Mouse (Mus musculus) megakaryocyte progenitor cell, adult 5-6 weeks (primary cell): ENCODE data around the gene Ccdc38. TPM values are rescaled to one million over a fixed set of nuclear protein-coding genes. Genes with fewer than 3 reads are reported as not detected.
A peak's percentile ranks its signal among the peaks of the same experiment; 100 is the strongest.

Source experiments
- ATAC-seq: replicated peaks from 2 replicates; pipeline ENCODE4 v1.8.0; 2016; ENCODE audit warnings: mild to moderate bottlenecking, moderate TSS enrichment, inconsistent platforms; ENCODE audit not compliant: poor library complexity
- total RNA-seq, 2 experiments: library from RNA; stranded (forward) in 1 of 2; stranded (reverse) in 1 of 2; fragments of 157-497, 149-512 nt in 1 of 2; fragments of 200-1000 nt in 1 of 2; gene quantifications; 2 replicates each; pipeline versions ENCODE4 v1.2.3 to v1.2.4; 2015 to 2017

The Ccdc38 gene
- total RNA-seq (2015) (0.10 and 0.12 TPM in 2 replicates), total RNA-seq (2017) (0.04 and 0.20 TPM in 2 replicates)

- no peak for ATAC-seq
Measured at GRCm38 (mm10) chr10:93540431-93541210, at the start of gene Ccdc38. Gene Ccdc38, plus strand, starts transcription at chr10:93540632.

GRCm38 (mm10) chr10:93500864-93501263 lies 39.6 kb upstream of the Ccdc38 start:
- ATAC-seq = peak; percentile 63; the same call in 1 of the 2 replicates

GRCm38 (mm10) chr10:93501346-93501745 lies 39.1 kb upstream of the Ccdc38 start:
- no peak for ATAC-seq

- no peak for ATAC-seq
Measured at GRCm38 (mm10) chr10:93508383-93508970, 32.0 kb upstream of the Ccdc38 start.

GRCm38 (mm10) chr10:93509532-93510153 lies 30.8 kb upstream of the Ccdc38 start:
- no peak for ATAC-seq

GRCm38 (mm10) chr10:93515419-93515818 lies 25.0 kb upstream of the Ccdc38 start:
- peak; percentile 83 for ATAC-seq

GRCm38 (mm10) chr10:93515927-93516326 lies 24.5 kb upstream of the Ccdc38 start:
- no peak for ATAC-seq

- ATAC-seq = no peak
Measured at GRCm38 (mm10) chr10:93517754-93518153, 22.7 kb upstream of the Ccdc38 start.

- ATAC-seq = no peak
Measured at GRCm38 (mm10) chr10:93518186-93518585, 22.2 kb upstream of the Ccdc38 start.

GRCm38 (mm10) chr10:93518620-93519019 lies 21.8 kb upstream of the Ccdc38 start:
- no peak for ATAC-seq

- no peak for ATAC-seq
Measured at GRCm38 (mm10) chr10:93519159-93519558, 21.3 kb upstream of the Ccdc38 start.

GRCm38 (mm10) chr10:93519756-93520155 lies 20.7 kb upstream of the Ccdc38 start:
- no peak for ATAC-seq

GRCm38 (mm10) chr10:93520994-93521393 lies 19.4 kb upstream of the Ccdc38 start:
- peak; percentile 54 for ATAC-seq

GRCm38 (mm10) chr10:93525329-93525728 lies 15.1 kb upstream of the Ccdc38 start:
- ATAC-seq = no peak

- no peak for ATAC-seq
Measured at GRCm38 (mm10) chr10:93538287-93538686, 2.1 kb upstream of the Ccdc38 start.

- ATAC-seq = no peak
Measured at GRCm38 (mm10) chr10:93538818-93539217, 1.6 kb upstream of the Ccdc38 start.

GRCm38 (mm10) chr10:93539775-93540430 lies 529 bp upstream of the Ccdc38 start, which contains the start of gene Amdhd1:
Gene Amdhd1, minus strand, starts transcription at chr10:93540033.
- peak; percentile 97 for ATAC-seq

GRCm38 (mm10) chr10:93541585-93541984 lies 1.2 kb downstream of the Ccdc38 start:
- peak; percentile 27 for ATAC-seq

- no peak for ATAC-seq
Measured at GRCm38 (mm10) chr10:93542356-93542755, 1.9 kb downstream of the Ccdc38 start.

- no peak for ATAC-seq
Measured at GRCm38 (mm10) chr10:93543176-93543575, 2.7 kb downstream of the Ccdc38 start.

GRCm38 (mm10) chr10:93544172-93544571 lies 3.7 kb downstream of the Ccdc38 start:
- no peak for ATAC-seq
